Mouse (Mus musculus): ENCODE data around the gene Cdc42bpa. TPM values are rescaled to one million over a fixed set of nuclear protein-coding genes. Genes with fewer than 3 reads are reported as not detected.

The Cdc42bpa gene
- polyA plus RNA-seq, 1 experiment from 2014 or later: 13.8 TPM

GRCm38 (mm10) chr1:180184768-180185167, 224.5 kb downstream of the Cdc42bpa start:
- Histone ChIP-seq H3K27ac (peak overlapping the region; percentile 59; the same call in 1 of the 2 replicates), H3K4me1 (peaks cover 43% of the 10 kb centered on the region), H3K9ac (no peak overlapping the region), H3K4me2 (peak overlapping the region; percentile 34), H3K4me3 (no peak overlapping the region), H3K9me3 (replicated peaks) (no peaks in the 10 kb centered on the region), H3K27me3 (replicated peaks) (no peaks in the 10 kb centered on the region), H3K36me3 (no peaks in the 10 kb centered on the region)
- WGBS (ENCODE audit: insufficient replicate concordance): 10% methylated on average over 7 of the region's 7 CpGs
- ATAC-seq: peak; percentile 77

DNA sequence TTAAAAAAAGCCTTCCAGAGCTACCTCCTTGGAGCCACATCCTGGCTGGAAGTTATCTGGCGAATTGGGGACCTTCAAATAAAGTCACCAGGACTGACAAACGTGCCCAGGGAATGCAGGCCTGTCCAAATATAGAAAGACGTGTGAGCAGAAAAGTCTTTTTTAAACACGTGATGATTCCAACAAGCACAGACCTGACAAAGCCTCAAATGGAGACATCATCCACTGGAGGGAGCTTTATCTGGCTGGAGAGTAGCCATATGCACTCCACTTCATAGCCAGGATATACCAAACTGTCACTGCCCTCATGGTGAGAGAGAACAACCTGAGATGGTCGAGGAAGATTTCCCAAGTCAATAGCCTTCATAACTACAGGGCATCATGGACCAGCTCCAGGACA, 225.6 kb downstream of the Cdc42bpa start:
- H3K9me3 ChIP-seq (replicated peaks): no peaks in the 10 kb centered on the region
- ATAC-seq: no peak
- no peak overlapping the region for H3K27ac ChIP-seq

DNA sequence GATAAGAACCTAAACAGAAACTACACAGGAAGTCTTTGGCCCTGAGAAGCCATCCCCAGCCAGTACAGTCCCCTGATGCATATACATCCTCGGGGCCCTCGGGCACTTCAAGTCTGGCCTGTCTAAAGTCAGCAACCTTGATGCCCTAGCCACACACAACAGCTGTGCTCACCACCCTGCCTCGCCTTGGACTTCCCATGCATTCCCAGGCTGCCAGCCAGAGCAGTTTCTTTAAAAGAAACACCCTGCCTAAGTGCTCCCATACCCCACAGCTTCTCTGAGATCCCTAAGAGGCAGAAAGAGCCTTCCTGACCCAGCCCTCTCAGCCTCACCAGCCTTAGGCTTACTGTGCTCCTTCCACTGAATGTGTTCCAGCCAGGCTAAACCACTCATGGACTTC, 226.1 kb downstream of the Cdc42bpa start:
- Histone ChIP-seq H3K4me1 (peaks cover 46% of the 10 kb centered on the region), H3K27ac (no peak overlapping the region; the same call in 1 of the 2 replicates), H3K4me3 (no peak overlapping the region), H3K9me3 (replicated peaks) (no peaks in the 10 kb centered on the region), H3K9ac (no peak overlapping the region), H3K27me3 (replicated peaks) (peaks cover 2% of the 10 kb centered on the region; the same call in 1 of the 2 replicates), H3K4me2 (no peak overlapping the region), H3K36me3 (no peaks in the 10 kb centered on the region)
- ATAC-seq: no peak
- WGBS (ENCODE audit: insufficient replicate concordance): 70% methylated on average over 3 of the region's 3 CpGs

More for the DNA sequence above, 225.6 kb downstream of the Cdc42bpa start:
- H3K4me3 ChIP-seq: no peak overlapping the region
- WGBS (ENCODE audit: insufficient replicate concordance): 58% methylated on average over 5 of the region's 5 CpGs
- H3K36me3 ChIP-seq: no peaks in the 10 kb centered on the region
- H3K4me1 ChIP-seq: peaks cover 43% of the 10 kb centered on the region
- H3K4me2 ChIP-seq: no peak overlapping the region
- no peak overlapping the region for H3K9ac ChIP-seq
- H3K27me3 ChIP-seq (replicated peaks): no peaks in the 10 kb centered on the region

DNA sequence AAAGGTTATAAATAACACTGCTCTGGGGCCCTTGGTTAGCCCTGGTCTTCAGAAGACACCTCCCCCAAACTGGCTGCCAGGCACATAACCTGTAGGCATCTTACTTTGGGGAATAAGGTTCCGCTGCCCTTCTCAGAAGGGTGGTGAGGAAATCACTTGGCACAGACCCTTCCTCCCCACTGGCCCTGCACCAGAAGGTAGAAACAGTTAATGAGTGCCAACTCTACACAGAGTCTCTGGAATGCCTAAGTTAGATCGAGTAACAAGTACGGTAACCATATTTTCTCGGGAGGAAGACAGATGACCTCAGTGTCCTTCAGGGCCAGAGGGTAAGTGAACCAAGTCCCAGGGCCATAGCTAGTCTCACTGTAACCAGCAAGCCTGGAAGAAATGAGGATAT, 228.7 kb downstream of the Cdc42bpa start:
- Histone ChIP-seq H3K9me3 (replicated peaks) (no peaks in the 10 kb centered on the region), H3K4me1 (peaks cover 44% of the 10 kb centered on the region), H3K27me3 (replicated peaks) (peaks cover 14% of the 10 kb centered on the region), H3K4me2 (no peak overlapping the region), H3K9ac (no peak overlapping the region), H3K36me3 (no peaks in the 10 kb centered on the region), H3K4me3 (no peak overlapping the region), H3K27ac (no peak overlapping the region)
- WGBS (ENCODE audit: insufficient replicate concordance): 74% methylated on average over 4 of the region's 4 CpGs
- no peak for ATAC-seq

GRCm38 (mm10) chr1:180191112-180191511, 230.8 kb downstream of the Cdc42bpa start:
- no peak overlapping the region for H3K9ac ChIP-seq
- 69% methylated on average over 8 of the region's 8 CpGs for WGBS (ENCODE audit: insufficient replicate concordance)
- peaks cover 41% of the 10 kb centered on the region for H3K4me1 ChIP-seq
- no peak overlapping the region for H3K27ac ChIP-seq
- H3K27me3 ChIP-seq (replicated peaks): peaks cover 14% of the 10 kb centered on the region
- no peaks in the 10 kb centered on the region for H3K9me3 ChIP-seq (replicated peaks)
- ATAC-seq: no peak
- no peaks in the 10 kb centered on the region for H3K36me3 ChIP-seq
- no peak overlapping the region for H3K4me3 ChIP-seq
- H3K4me2 ChIP-seq: no peak overlapping the region

DNA sequence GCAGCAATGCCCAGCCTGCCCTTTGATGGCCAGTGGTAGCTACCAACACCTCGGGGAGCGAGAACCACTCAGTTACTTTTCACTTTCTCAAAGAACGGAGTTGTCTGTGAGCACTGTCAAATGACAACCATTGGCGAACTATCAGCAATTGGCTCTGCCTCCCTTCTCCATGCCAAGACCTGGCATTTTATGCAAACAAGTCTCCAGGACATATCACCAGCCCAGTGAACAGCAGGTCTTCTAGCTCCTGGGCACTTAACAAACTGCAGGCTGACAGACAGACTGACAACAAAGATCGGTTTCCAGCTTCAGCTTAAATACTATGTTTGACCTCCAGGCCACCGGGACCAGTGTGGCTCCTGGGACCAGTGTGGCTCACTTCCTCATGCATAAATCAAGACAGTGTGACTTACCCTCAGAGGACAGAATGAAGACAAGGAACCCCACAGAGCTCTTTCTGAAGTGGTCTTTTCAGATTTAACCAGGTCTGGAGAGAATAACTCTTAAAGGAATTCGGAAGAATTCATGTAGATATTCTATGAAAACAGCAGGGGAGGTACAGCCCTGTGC, 231.5 kb downstream of the Cdc42bpa start:
- Histone ChIP-seq H3K36me3 (no peaks in the 10 kb centered on the region), H3K9me3 (replicated peaks) (no peaks in the 10 kb centered on the region), H3K27me3 (replicated peaks) (peaks cover 14% of the 10 kb centered on the region), H3K27ac (no peak overlapping the region), H3K4me2 (no peak overlapping the region), H3K4me3 (no peak overlapping the region), H3K9ac (no peak overlapping the region), H3K4me1 (peaks cover 41% of the 10 kb centered on the region)
- ATAC-seq: no peak
- WGBS (ENCODE audit: insufficient replicate concordance): 59% methylated on average over 7 of the region's 7 CpGs

GRCm38 (mm10) chr1:180192866-180193265, 232.6 kb downstream of the Cdc42bpa start:
- ATAC-seq: no peak
- H3K9me3 ChIP-seq (replicated peaks): no peaks in the 10 kb centered on the region
- no peak overlapping the region for H3K9ac ChIP-seq
- WGBS (ENCODE audit: insufficient replicate concordance): 34% methylated on average over 4 of the region's 4 CpGs
- peaks cover 41% of the 10 kb centered on the region for H3K4me1 ChIP-seq
- H3K27ac ChIP-seq: no peak overlapping the region
- H3K27me3 ChIP-seq (replicated peaks): peaks cover 14% of the 10 kb centered on the region
- H3K36me3 ChIP-seq: no peaks in the 10 kb centered on the region
- no peak overlapping the region for H3K4me3 ChIP-seq
- no peak overlapping the region for H3K4me2 ChIP-seq

DNA sequence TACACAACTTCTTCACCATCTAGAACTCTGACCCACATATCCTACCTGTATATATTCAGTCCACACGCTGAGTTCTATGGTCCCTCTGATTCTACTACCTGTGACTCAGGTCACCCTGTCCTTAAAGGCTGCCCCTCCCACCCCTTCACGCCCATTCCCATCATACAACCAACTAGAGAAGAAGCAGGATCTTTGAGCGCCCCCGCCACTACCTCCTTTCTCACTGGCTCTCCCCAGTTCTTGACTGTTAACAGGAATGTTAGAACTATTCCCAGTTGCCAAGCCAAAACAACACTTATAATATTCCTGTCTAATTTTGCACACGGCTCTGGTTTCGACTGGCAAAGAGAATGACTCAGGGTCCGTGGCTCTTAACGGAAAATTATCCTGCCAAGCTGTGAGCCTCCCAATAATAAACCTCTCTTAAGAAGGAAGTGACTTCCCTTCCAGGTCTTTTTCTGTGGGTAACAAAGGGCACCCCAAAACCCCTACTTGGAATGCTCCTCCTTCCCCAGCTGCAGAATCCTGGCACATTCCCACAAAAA, 233.2 kb downstream of the Cdc42bpa start:
- Histone ChIP-seq H3K9me3 (replicated peaks) (no peaks in the 10 kb centered on the region), H3K36me3 (no peaks in the 10 kb centered on the region), H3K4me1 (peaks cover 41% of the 10 kb centered on the region), H3K27ac (no peak overlapping the region), H3K4me3 (no peak overlapping the region), H3K27me3 (replicated peaks) (peaks cover 14% of the 10 kb centered on the region), H3K9ac (no peak overlapping the region), H3K4me2 (no peak overlapping the region)
- no peak for ATAC-seq
- 72% methylated on average over 8 of the region's 8 CpGs for WGBS (ENCODE audit: insufficient replicate concordance)

- Histone ChIP-seq H3K9me3 (replicated peaks) (no peaks in the 10 kb centered on the region), H3K27ac (no peak overlapping the region), H3K36me3 (no peaks in the 10 kb centered on the region), H3K27me3 (replicated peaks) (peaks cover 14% of the 10 kb centered on the region), H3K4me2 (0 out of 2 replicates have a peak overlapping the region, but pooled peaks have one; percentile 3), H3K4me1 (peaks cover 41% of the 10 kb centered on the region), H3K4me3 (no peak overlapping the region), H3K9ac (no peak overlapping the region)
- no peak for ATAC-seq
- 78% methylated on average over 9 of the region's 9 CpGs for WGBS (ENCODE audit: insufficient replicate concordance)
These were observed 233.8 kb downstream of the Cdc42bpa start for GRCm38 (mm10) chr1:180194048-180194447.

GRCm38 (mm10) chr1:180194781-180195471, 234.7 kb downstream of the Cdc42bpa start:
- H3K27me3 ChIP-seq (replicated peaks): peaks cover 14% of the 10 kb centered on the region
- peak overlapping the region; percentile 72 for H3K9ac ChIP-seq
- H3K9me3 ChIP-seq (replicated peaks): no peaks in the 10 kb centered on the region
- peaks cover 41% of the 10 kb centered on the region for H3K4me1 ChIP-seq
- 23% methylated on average over 9 of the region's 9 CpGs for WGBS (ENCODE audit: insufficient replicate concordance)
- no peak for ATAC-seq
- no peaks in the 10 kb centered on the region for H3K36me3 ChIP-seq
- H3K27ac ChIP-seq: no peak overlapping the region
- peak overlapping the region; percentile 97 for H3K4me2 ChIP-seq
- H3K4me3 ChIP-seq: peak overlapping the region; percentile 75

DNA sequence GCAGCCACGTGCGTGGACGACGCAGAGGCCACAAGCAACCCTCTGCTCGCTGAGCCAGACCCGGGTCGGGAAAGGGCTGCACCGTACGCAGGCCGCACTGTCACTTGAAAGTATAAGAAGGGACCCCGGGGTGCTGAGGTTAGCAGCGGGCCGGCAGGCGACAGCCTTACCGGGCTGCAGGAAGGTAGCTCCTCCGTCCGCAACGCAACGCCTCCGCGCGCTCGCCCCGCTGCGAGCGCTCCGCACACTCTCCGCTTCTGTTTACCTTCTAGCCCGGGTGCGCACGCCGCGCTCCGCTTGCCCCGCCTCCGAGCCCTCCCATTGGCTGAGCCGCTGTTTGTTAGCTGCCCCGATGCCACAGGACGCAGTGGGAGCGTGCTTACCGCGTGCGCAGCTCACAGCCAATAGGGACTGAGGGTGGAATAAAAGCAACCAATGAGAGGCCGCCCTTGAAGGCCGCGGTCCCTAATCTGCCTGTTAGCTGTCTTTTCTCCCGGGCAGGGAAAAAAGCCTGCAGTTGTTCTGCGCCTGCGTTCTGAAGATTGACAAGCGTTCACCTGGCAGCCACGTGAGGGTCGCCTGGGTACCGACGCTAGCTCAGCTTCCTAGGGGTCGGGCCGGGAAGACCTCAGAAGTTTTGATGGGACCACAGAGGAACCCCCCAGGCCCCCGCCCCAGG, 235.6 kb downstream of the Cdc42bpa start:
- ATAC-seq: peak; percentile 100
- peak overlapping the region; percentile 97 for H3K4me2 ChIP-seq
- H3K27ac ChIP-seq: peak overlapping the region; percentile 65
- peak overlapping the region; percentile 72 for H3K9ac ChIP-seq
- H3K9me3 ChIP-seq (replicated peaks): no peaks in the 10 kb centered on the region
- H3K36me3 ChIP-seq: no peaks in the 10 kb centered on the region
- H3K27me3 ChIP-seq (replicated peaks): peaks cover 14% of the 10 kb centered on the region
- H3K4me3 ChIP-seq: peak overlapping the region; percentile 75
- WGBS (ENCODE audit: insufficient replicate concordance): under 1% methylated on average over 57 of the region's 57 CpGs
- H3K4me1 ChIP-seq: peaks cover 41% of the 10 kb centered on the region

DNA sequence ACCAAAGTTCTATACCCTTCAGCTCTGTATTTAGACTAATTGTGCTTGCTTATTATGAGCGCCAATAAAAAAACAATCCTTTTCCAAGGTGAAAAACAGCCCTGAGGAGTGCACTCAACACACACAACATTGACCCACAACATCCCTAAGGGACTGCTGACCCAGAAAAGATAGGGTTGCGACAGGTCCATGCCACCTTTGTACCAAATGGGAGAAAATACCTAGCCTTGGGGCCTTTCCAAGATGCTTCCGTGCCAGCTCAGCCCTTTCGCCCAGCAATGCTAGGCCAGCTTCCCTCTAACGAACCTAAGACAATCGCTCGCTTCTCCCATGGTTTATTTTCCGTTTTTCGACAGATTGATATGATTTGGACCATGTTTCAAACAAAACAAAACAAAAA, 236.2 kb downstream of the Cdc42bpa start:
- H3K36me3 ChIP-seq: no peaks in the 10 kb centered on the region
- H3K4me1 ChIP-seq: peaks cover 37% of the 10 kb centered on the region
- WGBS (ENCODE audit: insufficient replicate concordance): 87% methylated on average over 9 of the region's 9 CpGs
- peak overlapping the region; percentile 60 for H3K9ac ChIP-seq
- H3K27ac ChIP-seq: peak overlapping the region; percentile 65; the same call in 1 of the 2 replicates
- H3K27me3 ChIP-seq (replicated peaks): peaks cover 10% of the 10 kb centered on the region
- peak overlapping the region; percentile 75 for H3K4me3 ChIP-seq
- peak overlapping the region; percentile 97 for H3K4me2 ChIP-seq
- no peak for ATAC-seq
- H3K9me3 ChIP-seq (replicated peaks): no peaks in the 10 kb centered on the region

Measured in liver, embryonic 12.5 days (tissue).